Mouse (Mus musculus) liver, postnatal 0 days (tissue): ENCODE measurements around the gene Rab20. TPM values are rescaled to one million over a fixed set of nuclear protein-coding genes. Genes with fewer than 3 reads are reported as not detected.

Experiments used
- ATAC-seq: fragments of 200-750 bp; cut with Nextera tagmentation; 2 replicates; pipeline ENCODE4 v1.8.0; 2017; ENCODE audit warnings: mild to moderate bottlenecking, moderate library complexity
- DNase-seq: peaks from one replicate; pipeline ENCODE4 v3.0.0-alpha.2; 2016
- H3K27ac ChIP-seq: fragments of 300-500 bp; sonication (generic); 2 replicates; pipeline ENCODE4 v1.5.1; 2014; ENCODE audit warnings: antibody characterized with exemption, moderate library complexity, mild to moderate bottlenecking, low read depth
- H3K27me3 ChIP-seq: fragments of 300-500 bp; sonication (generic); 2 replicates; pipeline ENCODE4 v1.6.1; 2014; ENCODE audit warnings: low read length, control low read depth, mixed read lengths; ENCODE audit not compliant: insufficient read depth
- H3K36me3 ChIP-seq: fragments of 300-500 bp; sonication (generic); replicated peaks from 2 replicates; pipeline ENCODE4 v1.6.1; 2014; ENCODE audit warnings: mild to moderate bottlenecking, control low read depth, low read length, moderate library complexity, mixed read lengths; ENCODE audit not compliant: insufficient read depth
- H3K4me1 ChIP-seq: fragments of 300-500 bp; sonication (generic); 2 replicates; pipeline ENCODE4 v1.6.1; 2014; ENCODE audit warnings: antibody characterized with exemption, mild to moderate bottlenecking, control low read depth; ENCODE audit not compliant: insufficient read depth
- H3K4me2 ChIP-seq: fragments of 300-500 bp; sonication (generic); 2 replicates; pipeline ENCODE4 v1.6.1; 2014; ENCODE audit warnings: low read depth, mild to moderate bottlenecking, low read length, moderate library complexity, mixed read lengths
- H3K4me3 ChIP-seq: fragments of 300-500 bp; sonication (generic); 2 replicates; pipeline ENCODE4 v1.5.1; 2014; ENCODE audit warnings: low read depth, low read length
- H3K9ac ChIP-seq: fragments of 300-500 bp; sonication (generic); replicated peaks from 2 replicates; pipeline ENCODE4 v1.6.1; 2014; ENCODE audit warnings: mild to moderate bottlenecking, moderate library complexity
- H3K9me3 ChIP-seq: fragments of 300-500 bp; sonication (generic); 2 replicates; pipeline ENCODE4 v1.6.1; 2016; ENCODE audit warnings: mild to moderate bottlenecking, control low read depth, low read length, mixed read lengths
- CTCF ChIP-seq: sonication (generic); IDR thresholded peaks from 2 replicates; pipeline ENCODE4 v1.5.1; 2016; ENCODE audit warnings: antibody characterized with exemption, low read depth
- EP300 ChIP-seq: IDR thresholded peaks from 2 replicates; pipeline ENCODE4 v1.6.1; 2016; ENCODE audit warnings: antibody characterized with exemption, low read depth, mild to moderate bottlenecking
- WGBS: fragments of 180-500 bp; shearing (Covaris S2); extraction: QIAGEN DNeasy Blood & Tissue Kit; methylation state at CpG from one replicate; pipeline ENCODE4 v1.1.7; 2014; ENCODE audit not compliant: insufficient replicate concordance; 5-methylcytosine and 5-hydroxymethylcytosine counted together
- polyA plus RNA-seq: library from polyadenylated mRNA; unstranded; fragments of >200 nt; fragmentation: Nextera tagmentation; extraction: Ambion mirVana; gene quantifications from 2 replicates; pipeline ENCODE4 v1.2.1, GENCODE M21; 2015

The Rab20 gene
- polyA plus RNA-seq, 1 experiment from 2014 or later = 10.7 TPM

DNA sequence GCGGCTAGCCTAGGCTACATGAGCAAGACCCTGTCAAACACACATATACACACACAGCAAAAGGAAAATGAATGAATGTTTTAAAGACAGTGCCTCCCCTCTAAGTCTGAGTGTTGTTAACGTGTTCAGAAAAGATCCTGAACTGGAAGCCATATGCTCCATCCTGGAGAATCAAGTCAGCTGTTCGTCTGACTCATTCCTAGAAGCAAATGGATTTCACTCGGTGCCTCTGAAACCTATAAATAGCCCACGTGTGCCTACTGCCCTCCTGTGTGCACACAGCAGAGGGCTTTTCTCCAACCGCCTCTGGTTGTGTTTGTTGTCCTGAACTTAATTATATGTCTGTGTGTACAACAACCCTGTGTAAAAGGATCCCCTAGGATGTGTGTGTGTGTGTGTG lies 56.5 kb downstream of the Rab20 start:
- Histone ChIP-seq H3K4me1 (no peaks in the 10 kb centered on the region), H3K36me3 (no peaks in the 10 kb centered on the region; the same call in 1 of the 2 replicates), H3K27ac (no peak overlapping the region), H3K9ac (no peak overlapping the region), H3K4me3 (no peak overlapping the region), H3K27me3 (no peaks in the 10 kb centered on the region), H3K9me3 (no peaks in the 10 kb centered on the region), H3K4me2 (no peak overlapping the region)
- ATAC-seq (no peak), DNase-seq (no peak)
- TF ChIP-seq CTCF = no peak
- TF ChIP-seq EP300 = no peak
- 70% methylated on average over 6 of the region's 6 CpGs for WGBS

DNA sequence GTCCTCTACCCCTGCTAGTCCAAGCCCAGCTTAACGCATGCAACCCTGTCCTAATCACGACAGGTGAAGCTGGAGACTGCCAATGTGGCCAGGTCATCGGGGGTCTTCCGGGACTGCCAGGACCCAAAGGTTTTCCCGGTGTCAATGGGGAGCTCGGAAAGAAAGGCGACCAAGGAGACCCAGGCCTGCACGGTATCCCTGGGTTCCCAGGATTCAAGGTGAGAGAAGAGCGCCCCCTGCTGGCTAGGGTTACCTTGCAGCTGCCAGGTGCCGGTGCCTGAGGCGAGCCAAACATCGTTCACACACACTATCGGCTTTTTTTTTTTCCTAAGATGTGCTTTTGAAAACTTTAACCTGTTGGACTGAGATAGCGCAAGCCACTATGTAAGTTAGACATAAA lies 57.4 kb downstream of the Rab20 start:
- TF ChIP-seq CTCF (peak; percentile 75), EP300 (no peak)

DNA sequence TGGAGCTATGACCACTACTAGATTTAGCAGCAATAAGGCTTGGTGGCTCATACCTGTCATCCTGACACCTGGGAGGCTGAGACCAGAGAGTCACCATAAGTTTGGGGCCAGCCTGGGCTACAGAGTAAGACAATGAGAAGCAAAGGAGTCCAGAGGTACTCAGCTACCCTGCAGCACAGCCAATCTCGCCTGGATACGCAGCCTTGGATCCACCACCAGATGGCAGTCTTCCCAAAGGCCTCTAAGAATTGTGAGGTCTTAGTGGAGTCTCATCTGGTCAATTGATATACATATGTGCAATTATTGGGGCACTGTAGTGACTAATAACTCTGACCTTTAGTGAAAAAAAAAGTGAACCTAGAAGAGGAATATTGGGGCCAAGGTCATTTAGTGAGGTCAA lies 58.9 kb downstream of the Rab20 start:
- no peak overlapping the region for H3K9ac ChIP-seq
- H3K27me3 ChIP-seq = no peaks in the 10 kb centered on the region
- DNase-seq (peak; percentile 72), ATAC-seq (peak; percentile 29; the same call in 1 of the 2 replicates)
- TF ChIP-seq CTCF = peak; percentile 87
- TF ChIP-seq EP300 = no peak
- no peak overlapping the region for H3K27ac ChIP-seq
- no peaks in the 10 kb centered on the region; the same call in 1 of the 2 replicates for H3K36me3 ChIP-seq
- 5% methylated on average over 2 of the region's 2 CpGs for WGBS
- H3K4me1 ChIP-seq = no peaks in the 10 kb centered on the region
- H3K9me3 ChIP-seq = no peaks in the 10 kb centered on the region
- H3K4me2 ChIP-seq = no peak overlapping the region
- no peak overlapping the region for H3K4me3 ChIP-seq

More for the DNA sequence above, 57.4 kb downstream of the Rab20 start:
- Histone ChIP-seq H3K4me1 (no peaks in the 10 kb centered on the region), H3K9me3 (no peaks in the 10 kb centered on the region), H3K4me3 (no peak overlapping the region), H3K9ac (no peak overlapping the region), H3K27me3 (no peaks in the 10 kb centered on the region), H3K36me3 (no peaks in the 10 kb centered on the region; the same call in 1 of the 2 replicates), H3K27ac (no peak overlapping the region), H3K4me2 (no peak overlapping the region)
- peak; percentile 65 for DNase-seq
- no peak for ATAC-seq
- WGBS = 54% methylated on average over 14 of the region's 14 CpGs

DNA sequence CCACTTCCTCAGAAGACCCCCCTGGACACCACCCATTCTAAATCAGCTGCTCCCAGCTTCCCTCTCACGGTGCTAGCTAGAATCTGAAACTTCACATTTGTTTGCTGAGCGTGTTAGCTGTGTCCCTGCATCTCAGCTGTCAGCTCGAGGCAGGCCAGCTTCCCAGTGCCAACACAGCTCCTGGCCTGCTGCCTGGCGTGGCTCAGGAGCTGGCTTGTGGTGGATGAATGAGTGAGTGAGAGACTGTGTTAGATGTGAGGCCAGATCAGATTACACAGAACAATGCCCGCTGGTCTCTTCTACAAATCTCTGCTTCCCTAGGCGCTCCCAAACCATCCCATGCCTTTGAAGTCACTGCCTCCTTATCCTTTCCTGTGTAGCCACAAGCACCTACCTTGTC lies 59.3 kb downstream of the Rab20 start:
- no peaks in the 10 kb centered on the region for H3K4me1 ChIP-seq
- 43% methylated on average over 6 of the region's 6 CpGs for WGBS
- ATAC-seq = no peak
- H3K27me3 ChIP-seq = no peaks in the 10 kb centered on the region
- H3K36me3 ChIP-seq = no peaks in the 10 kb centered on the region; the same call in 1 of the 2 replicates
- no peak overlapping the region for H3K9ac ChIP-seq
- no peak overlapping the region for H3K4me3 ChIP-seq
- H3K27ac ChIP-seq = no peak overlapping the region
- no peak for DNase-seq
- H3K9me3 ChIP-seq = no peaks in the 10 kb centered on the region
- no peak overlapping the region for H3K4me2 ChIP-seq
- no peak for TF ChIP-seq EP300

DNA sequence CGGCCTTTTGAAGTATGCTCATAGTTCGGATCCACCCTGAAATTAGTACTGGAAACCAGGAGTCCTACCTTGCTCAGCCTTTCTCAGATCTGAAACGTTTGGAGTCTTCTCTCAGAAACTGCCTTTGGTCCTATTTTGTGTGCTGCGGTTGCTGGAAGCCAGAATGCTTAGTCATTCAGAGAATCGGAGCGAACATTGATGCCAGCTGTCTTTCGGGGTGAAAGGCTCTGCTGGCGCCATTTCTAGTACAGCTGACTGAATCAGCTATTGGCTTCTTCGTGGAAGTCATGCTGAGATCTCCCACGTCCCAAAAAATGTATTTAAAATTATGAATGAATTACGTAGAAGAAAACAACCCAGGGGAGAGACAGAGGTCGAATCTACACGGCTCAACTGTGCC lies 60.7 kb downstream of the Rab20 start:
- ATAC-seq = no peak
- Histone ChIP-seq H3K4me3 (no peak overlapping the region), H3K27ac (no peak overlapping the region), H3K36me3 (no peaks in the 10 kb centered on the region; the same call in 1 of the 2 replicates), H3K9ac (no peak overlapping the region), H3K9me3 (no peaks in the 10 kb centered on the region), H3K4me1 (no peaks in the 10 kb centered on the region), H3K27me3 (no peaks in the 10 kb centered on the region), H3K4me2 (no peak overlapping the region)
- TF ChIP-seq CTCF (no peak), EP300 (no peak)
- 68% methylated on average over 13 of the region's 13 CpGs for WGBS
- DNase-seq = no peak

DNA sequence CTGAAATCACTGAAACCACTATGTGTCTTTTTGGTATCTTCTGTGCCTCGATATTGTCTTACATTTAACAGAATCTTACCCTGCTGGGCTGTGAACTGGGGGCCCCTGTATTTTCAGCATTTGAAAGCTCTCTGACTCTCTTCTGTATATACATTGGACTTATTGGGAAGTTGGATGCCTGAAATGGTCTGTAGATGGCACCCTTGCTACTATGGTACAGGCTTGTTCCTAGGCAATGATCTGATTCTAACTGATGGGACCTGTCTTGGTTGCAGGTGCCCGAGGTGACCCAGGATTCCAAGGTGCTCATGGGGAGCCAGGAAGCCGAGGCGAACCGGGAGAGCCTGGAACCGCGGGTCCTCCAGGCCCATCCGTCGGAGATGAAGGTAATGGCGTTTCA lies 63.4 kb downstream of the Rab20 start:
- Histone ChIP-seq H3K9ac (no peak overlapping the region), H3K4me3 (no peak overlapping the region), H3K4me1 (no peaks in the 10 kb centered on the region), H3K27me3 (no peaks in the 10 kb centered on the region), H3K4me2 (no peak overlapping the region), H3K36me3 (no peaks in the 10 kb centered on the region), H3K27ac (no peak overlapping the region), H3K9me3 (no peaks in the 10 kb centered on the region)
- TF ChIP-seq EP300 (no peak), CTCF (peak; percentile 40; the same call in 1 of the 2 replicates)
- 73% methylated on average over 10 of the region's 10 CpGs for WGBS
- ATAC-seq = no peak
- no peak for DNase-seq

DNA sequence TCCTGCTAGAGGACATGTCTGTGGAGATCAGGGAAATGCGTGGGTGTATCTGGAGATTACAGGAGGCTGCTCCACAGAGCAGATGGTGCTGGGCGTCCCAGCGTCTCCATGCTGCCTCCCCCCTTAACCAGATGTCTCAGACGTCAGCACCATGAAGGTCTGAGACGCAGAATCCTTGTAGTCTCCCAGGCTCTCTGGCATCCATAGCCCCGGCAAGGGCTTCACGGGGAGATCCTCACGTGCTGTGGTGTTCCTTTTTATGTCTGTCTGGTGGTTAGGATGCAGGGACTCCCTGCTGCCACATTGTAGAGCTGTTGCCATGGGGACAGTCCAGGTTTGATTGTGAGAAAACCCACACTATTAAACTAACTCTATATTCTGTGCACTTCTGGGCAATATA lies 64.2 kb downstream of the Rab20 start:
- Histone ChIP-seq H3K9ac (no peak overlapping the region), H3K27ac (no peak overlapping the region), H3K27me3 (no peaks in the 10 kb centered on the region), H3K4me2 (no peak overlapping the region), H3K36me3 (no peaks in the 10 kb centered on the region), H3K9me3 (no peaks in the 10 kb centered on the region), H3K4me1 (no peaks in the 10 kb centered on the region), H3K4me3 (no peak overlapping the region)
- DNase-seq (no peak), ATAC-seq (no peak)
- TF ChIP-seq EP300 = no peak
- TF ChIP-seq CTCF = no peak
- 74% methylated on average over 8 of the region's 8 CpGs for WGBS
